Mouse (Mus musculus) embryo, embryonic 10 days (tissue): ENCODE data around the gene Hnrnpf.
"Not testable (repeated sequence)": the region's sequence is repeated elsewhere in the genome, so short reads cannot be mapped to it uniquely, and the experiment has no call there.

Source experiments
- DNase-seq: peaks from one replicate; pipeline ENCODE4 v3.0.0-alpha.2; 2015; ENCODE audit warnings: low spot score

Gene Hnrnpf

DNA sequence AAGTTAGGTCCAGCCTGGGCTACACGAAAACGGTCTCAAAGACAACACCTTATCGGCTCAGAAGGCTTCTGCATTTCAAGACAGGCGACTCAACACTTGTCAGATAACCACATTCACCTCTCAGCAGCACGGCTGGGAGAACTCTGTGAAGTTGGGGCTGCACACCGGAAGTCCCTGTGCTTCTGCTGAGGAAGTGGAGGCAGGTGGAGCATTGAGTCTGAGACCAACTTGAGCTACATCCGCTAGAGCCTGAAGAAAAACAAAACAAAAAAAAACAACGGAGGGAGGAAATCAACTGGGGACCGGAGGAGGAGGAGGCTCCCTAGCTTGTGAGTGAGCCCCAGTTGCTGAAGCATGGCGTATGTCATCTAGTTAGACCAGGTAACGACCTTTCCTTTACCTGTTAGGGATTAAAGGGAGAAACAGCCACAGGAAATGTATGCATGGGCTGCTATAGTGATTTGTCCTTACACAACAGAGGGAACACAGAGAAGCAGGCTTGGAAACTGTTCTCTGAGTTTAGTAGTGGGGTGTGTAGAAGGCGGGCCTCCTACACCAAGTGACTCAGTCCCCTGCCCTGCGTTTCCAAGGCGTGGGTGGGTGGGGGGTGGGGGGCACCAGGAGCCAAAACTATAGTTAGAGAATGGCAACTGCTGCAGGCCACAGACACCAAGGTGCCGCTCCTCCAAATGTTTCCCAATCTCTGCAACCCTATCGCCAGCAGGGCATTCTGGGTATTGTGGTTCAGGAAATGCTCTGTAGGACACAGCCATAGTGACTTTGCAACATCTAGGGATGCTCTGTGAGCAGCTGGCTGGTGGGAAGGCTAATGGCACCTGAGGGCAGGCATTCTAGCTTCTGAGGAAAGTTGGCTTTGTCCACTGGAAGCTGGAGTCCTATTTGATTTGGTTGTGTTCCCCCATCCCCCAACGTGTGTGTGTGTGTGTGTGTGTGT is at the start of gene Hnrnpf:
Gene Hnrnpf, plus strand, starts transcription at position 199 of the 955 bp plus-strand sequence.
- DNase-seq = no peak

DNA sequence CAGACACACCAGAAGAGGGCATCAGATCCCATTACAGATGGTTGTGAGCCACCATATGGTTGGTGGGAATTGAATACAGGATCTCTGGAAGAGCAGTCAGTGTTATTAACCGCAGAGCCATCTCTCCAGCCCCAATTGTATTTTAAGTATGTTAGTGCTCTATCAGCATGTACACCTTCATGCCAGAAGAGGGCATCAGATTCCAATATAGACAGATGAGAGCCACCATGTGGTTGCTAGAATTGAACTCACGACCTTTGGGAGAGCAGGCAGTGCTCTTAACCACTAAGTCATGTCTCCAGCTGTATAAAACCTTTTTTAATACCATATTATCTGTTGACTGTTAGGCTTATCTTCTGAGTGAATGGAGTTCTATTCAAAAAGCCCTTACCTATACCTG is 48.4 kb upstream of the Hnrnpf start:
- no peak for DNase-seq

DNA sequence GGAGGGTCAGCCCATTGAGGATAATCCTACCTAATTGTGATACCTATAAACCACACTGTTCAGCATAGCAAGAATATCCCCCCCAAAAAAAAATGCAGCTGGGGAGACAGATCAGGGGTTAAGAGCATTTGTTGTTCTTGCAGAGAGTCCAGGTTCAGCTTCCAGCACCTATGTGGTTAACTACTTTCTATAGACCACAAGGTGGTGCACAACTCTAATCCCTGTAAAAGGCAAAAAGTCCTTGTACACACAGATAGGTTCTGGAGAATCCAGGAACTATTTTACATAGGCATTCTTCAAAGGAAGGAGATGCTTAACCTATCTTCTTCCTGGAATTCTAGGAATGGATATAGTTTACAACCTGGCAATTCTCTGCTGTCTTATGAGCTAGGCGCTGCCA is 42.1 kb upstream of the Hnrnpf start:
- no peak for DNase-seq

DNA sequence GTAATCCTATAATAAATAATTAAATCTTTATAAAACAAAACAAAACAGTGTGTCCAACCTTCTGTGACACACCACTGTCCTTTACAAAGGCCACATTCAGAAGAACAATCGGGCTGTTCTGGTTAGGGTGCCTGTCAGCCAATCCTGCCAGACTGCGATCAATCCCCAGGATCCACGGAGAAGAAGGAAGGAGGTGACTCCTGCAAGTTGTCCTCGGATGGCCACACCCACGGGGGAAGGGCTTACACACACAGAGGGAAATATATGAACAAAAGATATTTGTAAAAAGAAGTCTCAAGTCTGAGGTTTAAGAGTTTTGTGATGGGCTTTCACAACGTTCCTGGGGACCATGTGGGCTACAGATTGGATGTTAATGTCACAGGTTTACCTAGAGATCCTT is 38.3 kb upstream of the Hnrnpf start, which contains the start of gene Zfp239:
Gene Zfp239, plus strand, starts transcription at position 253 of the 400 bp plus-strand sequence.
- no peak for DNase-seq

DNA sequence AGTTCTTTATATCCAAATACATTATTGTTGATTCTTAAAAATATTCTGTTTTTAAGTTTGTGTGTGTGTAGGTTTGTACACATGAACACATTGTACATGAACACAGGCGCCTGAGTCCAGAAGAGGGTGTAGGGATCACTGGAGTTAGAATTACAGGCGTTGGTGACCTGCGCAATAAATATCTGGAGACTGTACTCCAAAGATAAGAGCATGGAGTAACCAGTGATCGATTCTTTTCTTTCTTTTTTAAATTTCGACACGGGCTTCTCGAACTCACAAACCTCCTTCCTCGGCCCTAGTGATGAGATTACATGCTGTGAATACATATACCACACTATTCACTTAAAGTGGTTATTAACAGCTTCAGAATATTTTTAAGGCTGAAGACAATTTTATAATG is 37.7 kb upstream of the Hnrnpf start:
- DNase-seq = no peak

DNA sequence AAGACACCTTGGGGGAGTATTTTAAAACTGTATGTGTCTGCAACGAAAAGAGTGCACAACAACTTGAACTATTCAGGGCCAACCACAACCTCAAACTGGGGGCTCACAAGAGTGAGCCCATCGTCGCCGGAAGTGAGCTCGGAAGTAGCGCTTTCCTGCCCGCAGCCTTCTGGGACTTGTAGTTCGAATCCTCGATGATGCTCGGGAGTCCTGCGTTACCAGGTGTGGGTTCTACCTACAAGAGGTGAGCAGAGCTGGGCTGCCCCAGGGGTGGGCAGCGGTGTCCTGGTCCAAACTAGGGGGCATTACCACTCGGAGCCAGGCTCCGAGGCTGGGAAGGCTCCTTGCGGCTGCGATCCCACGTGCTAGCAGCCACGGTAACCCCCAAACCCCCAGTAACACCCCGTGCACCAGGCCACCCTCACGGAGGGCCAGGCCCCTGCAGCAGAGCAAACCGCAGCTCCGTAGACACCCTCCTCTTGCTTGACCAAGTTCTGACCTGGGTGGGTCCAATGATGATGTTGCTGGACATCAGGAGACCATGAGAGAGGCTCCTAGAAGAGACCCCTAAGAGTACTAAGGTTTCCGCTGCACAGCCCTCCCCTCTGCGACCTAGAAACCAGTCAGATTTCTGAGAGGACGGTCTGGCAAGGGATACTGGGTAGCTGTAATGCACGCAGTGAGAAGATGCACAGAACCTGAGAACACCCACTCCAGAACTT is 37.1 kb upstream of the Hnrnpf start:
- DNase-seq = peak; percentile 88

DNA sequence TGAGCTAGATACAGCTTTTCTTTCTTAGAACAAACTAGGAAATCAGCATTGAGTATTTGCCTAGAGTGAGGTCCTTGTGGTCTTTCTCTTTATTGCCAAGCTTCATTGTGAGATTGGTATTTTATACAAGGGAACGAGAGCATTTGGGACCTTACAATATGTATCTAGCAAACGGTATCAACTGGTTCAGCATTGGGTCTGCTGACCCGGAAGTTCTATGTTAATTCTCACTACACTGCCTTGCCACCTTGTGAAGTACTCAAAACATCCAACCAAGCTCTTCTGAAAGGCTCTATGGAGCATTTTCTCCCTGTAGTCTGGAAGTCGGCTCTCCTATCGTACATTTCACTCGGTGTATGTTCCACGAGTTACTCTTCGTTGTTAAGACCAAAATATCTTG is 36.4 kb upstream of the Hnrnpf start:
- DNase-seq = no peak

DNA sequence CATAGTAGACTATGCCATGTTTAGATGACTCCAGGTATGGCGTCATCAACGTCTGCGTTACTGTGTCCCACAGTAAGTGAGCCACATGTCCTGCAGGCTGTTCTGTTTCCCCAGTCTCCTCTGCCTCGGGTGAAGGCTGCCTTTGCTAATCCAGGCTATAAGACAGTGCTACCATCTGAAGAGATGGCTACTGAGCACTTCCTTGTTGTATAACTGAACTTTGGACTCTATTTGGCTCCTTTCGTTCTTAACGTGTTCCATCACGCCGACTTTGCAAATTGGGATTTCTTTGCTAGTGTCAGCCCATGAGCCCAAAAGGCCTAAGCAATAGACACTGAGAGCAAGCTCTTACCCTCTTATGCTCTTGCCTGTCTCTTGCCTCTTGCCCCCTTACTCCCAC is 31.9 kb upstream of the Hnrnpf start:
- DNase-seq = no peak

DNA sequence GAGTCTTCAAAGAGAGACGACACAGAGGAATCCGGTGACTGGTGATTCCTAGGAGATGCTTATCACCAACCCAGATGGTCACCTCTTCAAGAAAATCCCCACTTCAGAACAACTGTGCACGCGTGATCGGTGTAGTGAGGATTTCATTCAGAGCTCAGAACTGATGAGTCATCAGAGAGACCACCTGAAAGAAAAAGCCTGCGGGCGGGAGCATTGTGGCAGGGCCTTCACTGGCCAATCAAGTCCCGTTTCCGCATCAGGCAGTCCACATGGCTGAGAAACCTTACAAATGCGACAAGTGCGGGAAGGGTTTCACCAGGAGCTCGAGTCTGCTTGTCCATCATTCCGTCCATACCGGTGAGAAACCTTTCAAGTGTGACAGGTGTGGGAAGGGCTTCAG is 29.1 kb upstream of the Hnrnpf start:
- no peak for DNase-seq

DNA sequence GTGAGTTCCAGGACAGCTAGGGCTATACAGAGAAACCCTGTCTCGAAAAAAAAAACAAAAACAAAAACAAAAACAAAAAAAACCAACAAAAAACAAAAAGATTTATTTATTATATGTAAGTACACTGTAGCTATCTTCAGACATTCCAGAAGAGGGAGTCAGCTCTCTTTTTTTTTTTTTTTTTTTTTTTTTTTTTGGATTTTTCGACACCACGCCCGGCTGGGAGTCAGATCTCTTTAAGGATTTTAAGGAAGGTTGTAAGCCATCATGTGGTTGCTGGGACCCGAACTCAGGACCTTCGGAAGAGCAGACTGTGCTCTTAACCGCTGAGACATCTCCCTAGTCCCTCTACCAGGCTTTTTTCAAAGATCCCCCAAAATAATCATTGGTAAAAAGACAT is 26.7 kb upstream of the Hnrnpf start:
- not testable (repeated sequence) for DNase-seq

DNA sequence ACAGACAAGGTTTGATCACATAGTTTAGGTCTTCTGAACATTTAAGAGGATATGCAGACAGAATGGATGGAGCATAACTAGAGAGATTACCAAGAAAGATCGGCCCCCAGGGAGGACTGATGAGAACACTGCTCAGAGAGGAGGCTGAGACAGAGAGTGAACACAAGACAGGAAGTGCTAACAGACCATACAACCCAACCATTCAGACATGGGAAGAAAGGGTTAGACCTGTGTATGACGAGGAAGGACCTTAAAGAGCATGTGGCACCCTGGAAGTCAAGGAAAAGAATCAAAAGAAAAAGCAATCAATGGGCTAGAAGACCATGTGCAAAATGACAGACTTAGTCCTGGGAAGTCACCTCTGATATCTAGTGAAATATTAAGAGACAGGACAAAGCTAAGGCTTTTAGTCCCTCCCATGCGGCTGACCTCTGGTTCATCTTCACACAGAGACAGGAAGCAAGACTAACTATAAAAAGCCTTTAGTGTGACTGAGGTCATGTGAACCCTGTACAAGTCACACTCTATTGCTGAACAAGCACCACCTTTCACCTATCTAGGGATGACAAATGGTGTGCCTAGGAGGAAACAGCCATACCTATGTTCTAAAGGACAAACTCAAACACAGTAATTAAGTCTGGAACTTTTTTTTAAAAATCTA is 25.4 kb upstream of the Hnrnpf start:
- DNase-seq = no peak

DNA sequence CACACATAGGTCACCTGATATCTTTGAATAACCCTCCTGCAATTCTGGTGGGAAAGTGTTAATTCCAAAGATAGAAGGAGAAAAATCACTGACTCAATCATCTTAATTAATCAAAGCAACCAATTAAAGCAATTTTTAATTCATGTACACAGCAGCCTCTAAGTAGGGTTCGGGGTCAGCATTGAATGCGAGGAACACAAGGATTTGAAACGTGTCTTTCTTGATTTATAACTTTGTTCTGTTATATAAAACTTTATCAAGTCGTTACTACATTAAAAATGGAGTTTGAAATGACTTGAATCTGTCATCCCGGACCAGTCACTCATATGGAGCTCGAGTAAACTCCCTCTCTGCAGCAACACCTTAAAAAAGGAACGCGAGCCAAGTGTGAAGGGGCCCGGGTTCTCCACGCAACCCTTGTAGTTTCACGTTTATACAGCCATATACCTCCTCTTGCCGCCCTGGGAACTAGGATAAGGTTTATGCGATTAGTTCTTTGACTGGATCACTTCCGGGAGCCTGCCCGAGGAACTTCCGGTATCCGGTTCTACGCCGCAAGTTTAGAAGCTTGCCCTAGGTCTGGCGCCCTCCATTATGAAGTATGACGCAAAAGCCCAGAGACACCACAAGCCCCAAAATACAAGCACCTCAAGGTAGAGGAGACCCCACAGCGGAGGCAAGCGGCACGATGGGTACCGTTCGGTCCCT is 21.3 kb upstream of the Hnrnpf start:
- peak; percentile 90 for DNase-seq

DNA sequence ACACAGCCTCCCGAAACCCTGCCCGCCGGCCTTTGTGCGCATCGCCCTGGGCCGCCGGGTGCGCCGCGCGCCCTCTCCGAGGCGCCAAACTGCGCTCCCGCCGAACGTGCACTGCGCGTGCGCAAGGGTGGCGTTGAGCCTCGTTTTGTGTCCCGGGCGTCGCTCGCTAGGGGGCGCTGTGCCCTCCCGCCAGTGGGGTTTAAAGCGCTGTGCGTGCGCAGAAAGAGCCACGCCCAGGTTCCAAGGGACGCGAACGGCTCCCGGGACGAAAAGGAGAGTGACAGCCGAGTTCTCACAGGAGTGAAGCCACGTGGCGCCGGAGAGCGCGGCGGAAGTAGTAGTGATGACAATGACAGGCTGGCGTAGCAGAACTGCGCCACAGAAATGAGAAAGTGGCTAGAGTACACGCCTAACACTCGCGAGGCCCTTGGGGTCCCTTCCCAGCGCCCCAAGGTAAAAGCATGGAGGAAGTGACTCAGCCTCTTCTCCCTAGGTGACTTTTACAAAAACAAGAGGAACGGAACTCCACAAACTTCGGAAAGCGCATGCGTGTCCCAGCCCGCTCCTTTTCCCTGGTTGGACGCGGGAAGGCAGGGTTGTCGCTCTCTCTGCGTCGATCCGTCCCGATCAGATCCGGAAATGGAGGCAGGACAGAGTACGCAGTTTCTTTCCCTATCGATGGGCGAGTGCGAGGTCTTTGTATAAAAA is 20.6 kb upstream of the Hnrnpf start:
- peak; percentile 99 for DNase-seq

DNA sequence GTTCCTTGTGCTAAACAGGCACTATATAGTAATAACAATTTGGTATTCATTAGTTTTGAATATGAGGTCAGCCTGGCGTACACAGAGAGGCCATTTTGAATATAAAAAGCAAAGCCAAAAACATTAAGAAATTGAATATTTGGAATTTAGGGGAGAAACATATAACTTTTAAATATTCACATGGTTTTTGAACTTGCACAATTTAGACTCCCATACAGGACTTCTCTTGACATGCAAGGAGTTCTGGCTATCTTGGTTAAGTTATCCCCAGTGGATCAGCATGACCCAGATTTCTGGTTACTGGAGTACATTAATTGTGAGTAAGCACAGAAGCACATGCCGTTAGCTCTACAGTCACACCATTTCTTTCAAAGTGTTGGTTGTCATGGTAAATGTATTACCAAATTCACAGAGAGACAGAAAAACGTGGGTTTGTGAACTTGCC is 19.7 kb upstream of the Hnrnpf start:
- DNase-seq = no peak

DNA sequence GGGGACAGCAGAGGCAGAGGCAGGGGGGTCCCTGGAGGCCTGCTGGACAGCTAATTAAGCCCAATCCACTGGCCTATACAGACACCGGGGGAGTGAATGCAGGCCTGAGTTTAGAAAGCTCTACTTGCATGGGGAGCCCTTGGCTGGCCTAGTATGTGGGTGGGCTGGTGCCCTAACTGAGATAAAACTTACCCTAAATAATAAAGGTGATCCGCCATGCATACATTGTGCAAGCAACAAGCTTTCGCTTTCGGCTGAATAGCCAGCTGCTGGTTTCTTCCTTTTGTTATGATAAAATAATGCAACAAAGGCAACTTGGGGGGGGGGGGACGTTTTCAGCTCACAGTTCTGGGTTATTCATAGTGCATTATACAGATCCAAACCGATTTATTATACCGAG is 18.9 kb upstream of the Hnrnpf start:
- DNase-seq = no peak

DNA sequence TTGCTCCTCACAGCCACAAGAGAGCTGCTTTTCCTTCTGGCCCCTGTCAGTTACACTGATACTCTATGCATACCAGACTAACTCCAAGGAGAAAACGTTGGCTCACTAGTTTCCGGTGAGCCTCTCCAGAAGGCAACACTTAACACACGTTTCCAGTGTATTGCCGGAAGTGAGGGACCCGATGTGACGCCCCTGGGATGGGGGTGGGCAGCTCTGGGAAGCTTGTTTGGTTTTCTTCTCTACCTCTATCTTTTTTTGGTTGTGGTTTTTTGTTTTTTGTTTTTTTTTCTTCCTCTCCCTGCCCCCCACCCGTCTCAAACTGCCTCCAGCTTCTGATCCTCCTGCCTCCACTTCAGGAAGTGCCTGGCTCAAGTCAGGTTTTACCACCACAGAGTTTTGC is 18.1 kb upstream of the Hnrnpf start:
- DNase-seq = no peak

DNA sequence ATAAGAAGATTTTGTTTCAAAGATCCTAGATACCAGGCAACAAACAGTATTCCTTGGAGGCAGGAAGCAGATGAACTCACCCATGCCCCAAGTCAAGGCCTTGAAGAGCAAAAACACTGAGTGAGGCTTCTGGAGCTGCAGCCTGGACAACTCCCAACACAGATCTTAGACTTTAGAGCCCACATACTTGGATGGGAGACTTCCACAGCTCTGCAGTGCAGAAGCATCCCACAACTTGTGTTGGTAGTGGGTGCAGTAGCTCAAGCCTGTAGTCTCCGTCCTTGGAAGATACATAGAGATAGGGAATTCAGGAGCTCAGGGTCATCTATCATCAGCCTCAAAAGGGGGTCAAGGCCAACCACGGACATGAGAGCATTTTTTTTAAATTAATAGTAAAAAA is 14.2 kb upstream of the Hnrnpf start:
- DNase-seq = no peak

DNA sequence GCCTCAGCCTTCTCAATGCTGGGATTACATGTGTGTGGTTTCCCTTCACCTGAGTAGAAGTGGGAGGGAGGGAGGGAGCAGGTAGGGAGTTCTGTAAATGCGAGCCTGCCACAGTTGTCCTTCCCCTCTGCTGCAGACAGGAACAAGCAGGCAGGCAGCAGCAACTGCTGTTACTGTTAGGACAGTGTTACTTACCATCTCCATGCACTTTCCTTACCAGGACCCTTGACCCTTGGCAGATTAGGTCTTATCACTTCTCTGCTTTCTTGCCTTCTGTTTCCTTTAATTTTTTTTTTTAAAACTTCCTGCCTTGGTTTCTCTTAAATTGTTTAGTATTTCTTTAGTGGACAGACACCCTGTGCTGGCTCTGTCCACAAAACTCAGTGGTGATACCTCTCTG is 12.1 kb upstream of the Hnrnpf start:
- DNase-seq = no peak

DNA sequence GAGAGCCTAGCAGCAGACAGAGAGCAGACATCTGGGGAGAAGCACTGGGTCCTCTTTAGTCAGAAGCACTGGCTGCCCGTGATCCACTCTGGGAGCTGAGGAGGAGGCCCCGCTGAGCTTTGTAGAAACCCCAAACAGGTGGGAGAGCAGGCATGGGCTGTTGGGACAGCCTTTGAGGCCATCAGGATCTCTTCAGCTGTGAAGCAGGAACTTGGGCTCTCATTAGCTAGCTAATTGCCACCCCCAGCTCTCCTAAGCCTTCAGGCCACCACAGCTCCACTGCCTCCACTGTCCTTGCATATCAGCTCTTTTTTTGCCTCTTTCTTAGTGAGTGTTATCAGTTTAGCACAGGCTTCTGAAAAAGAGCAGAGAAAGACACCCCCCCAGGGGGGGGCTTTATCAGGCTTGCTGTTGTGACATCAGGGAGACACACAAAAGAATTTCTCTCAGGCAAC is 11.5 kb upstream of the Hnrnpf start:
- no peak for DNase-seq

DNA sequence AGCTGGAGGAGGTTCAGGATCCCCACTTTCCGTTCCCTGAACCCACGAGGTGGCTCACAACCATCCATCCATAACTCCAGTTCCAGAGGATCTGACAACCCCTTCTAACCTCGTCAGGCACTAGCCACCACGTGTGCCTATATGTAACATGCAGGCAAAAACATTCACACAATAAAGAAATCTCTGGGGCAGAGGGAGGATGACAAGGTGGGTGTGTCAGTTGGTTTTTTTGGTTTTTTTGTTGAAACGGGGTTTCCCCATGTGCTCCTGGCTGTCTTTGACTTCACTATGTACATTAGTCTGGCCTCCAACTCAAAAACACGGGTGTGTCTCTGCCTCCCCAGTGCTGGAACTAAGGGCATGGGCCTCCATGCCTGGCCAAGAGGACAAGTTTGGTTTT is 9.9 kb upstream of the Hnrnpf start:
- no peak for DNase-seq
